Mouse (Mus musculus): ENCODE data around the gene Cracr2a. TPM values are rescaled to one million over a fixed set of nuclear protein-coding genes. Genes with fewer than 3 reads are reported as not detected.

The Cracr2a gene
- polyA plus RNA-seq, 1 experiment from 2014 or later, result 1.8 TPM

- Histone ChIP-seq H3K4me3 (ENCODE audit: low read depth, low read length) (no peak overlapping the region), H3K27ac (ENCODE audit: low read depth, low read length) (no peak overlapping the region)
Observed at GRCm38 (mm10) chr6:127659472-127659871, 98.3 kb downstream of the Cracr2a start.

GRCm38 (mm10) chr6:127659966-127660365 lies 98.8 kb downstream of the Cracr2a start:
- DNase-seq (ENCODE audit: low spot score), result no peak
- Histone ChIP-seq H3K36me3 (ENCODE audit: control insufficient read depth, insufficient read depth, low read length) (no peaks in the 10 kb centered on the region), H3K9ac (ENCODE audit: low read depth, low read length) (no peak overlapping the region), H3K4me2 (no peak overlapping the region), H3K27me3 (replicated peaks; ENCODE audit: control insufficient read depth, insufficient read depth, low read length) (no peaks in the 10 kb centered on the region), H3K4me1 (replicated peaks; ENCODE audit: control insufficient read depth, insufficient read depth, low read length) (no peaks in the 10 kb centered on the region), H3K4me3 (ENCODE audit: low read depth, low read length) (no peak overlapping the region), H3K27ac (ENCODE audit: low read depth, low read length) (no peak overlapping the region), H3K9me3 (ENCODE audit: control insufficient read depth, low read length) (no peaks in the 10 kb centered on the region)
- no peak for ATAC-seq (replicated peaks; ENCODE audit: low FRiP score)
- WGBS, result 81% methylated on average over 4 of the region's 4 CpGs

More at GRCm38 (mm10) chr6:127659472-127659871, 98.3 kb downstream of the Cracr2a start:
- no peak overlapping the region for H3K4me2 ChIP-seq
- H3K4me1 ChIP-seq (replicated peaks; ENCODE audit: control insufficient read depth, insufficient read depth, low read length), result no peaks in the 10 kb centered on the region
- no peaks in the 10 kb centered on the region for H3K9me3 ChIP-seq (ENCODE audit: control insufficient read depth, low read length)
- WGBS, result 86% methylated on average over 5 of the region's 5 CpGs
- no peaks in the 10 kb centered on the region for H3K27me3 ChIP-seq (replicated peaks; ENCODE audit: control insufficient read depth, insufficient read depth, low read length)
- H3K9ac ChIP-seq (ENCODE audit: low read depth, low read length), result no peak overlapping the region
- ATAC-seq (replicated peaks; ENCODE audit: low FRiP score) (no peak), DNase-seq (ENCODE audit: low spot score) (no peak)
- H3K36me3 ChIP-seq (ENCODE audit: control insufficient read depth, insufficient read depth, low read length), result no peaks in the 10 kb centered on the region

GRCm38 (mm10) chr6:127661717-127662292 lies 100.7 kb downstream of the Cracr2a start:
- no peak overlapping the region for H3K4me3 ChIP-seq (ENCODE audit: low read depth, low read length)
- no peak overlapping the region for H3K4me2 ChIP-seq
- no peak for ATAC-seq (replicated peaks; ENCODE audit: low FRiP score)
- no peaks in the 10 kb centered on the region for H3K27me3 ChIP-seq (replicated peaks; ENCODE audit: control insufficient read depth, insufficient read depth, low read length)
- no peak for DNase-seq (ENCODE audit: low spot score)
- no peak overlapping the region for H3K9ac ChIP-seq (ENCODE audit: low read depth, low read length)
- H3K9me3 ChIP-seq (ENCODE audit: control insufficient read depth, low read length), result no peaks in the 10 kb centered on the region
- no peak overlapping the region for H3K27ac ChIP-seq (ENCODE audit: low read depth, low read length)
- 84% methylated on average over 7 of the region's 7 CpGs for WGBS
- H3K36me3 ChIP-seq (ENCODE audit: control insufficient read depth, insufficient read depth, low read length), result no peaks in the 10 kb centered on the region
- H3K4me1 ChIP-seq (replicated peaks; ENCODE audit: control insufficient read depth, insufficient read depth, low read length), result no peaks in the 10 kb centered on the region

- DNase-seq (ENCODE audit: low spot score) (no peak), ATAC-seq (replicated peaks; ENCODE audit: low FRiP score) (no peak)
- Histone ChIP-seq H3K4me2 (no peak overlapping the region), H3K9me3 (ENCODE audit: control insufficient read depth, low read length) (no peaks in the 10 kb centered on the region), H3K4me1 (replicated peaks; ENCODE audit: control insufficient read depth, insufficient read depth, low read length) (no peaks in the 10 kb centered on the region), H3K4me3 (ENCODE audit: low read depth, low read length) (no peak overlapping the region), H3K27me3 (replicated peaks; ENCODE audit: control insufficient read depth, insufficient read depth, low read length) (no peaks in the 10 kb centered on the region), H3K36me3 (ENCODE audit: control insufficient read depth, insufficient read depth, low read length) (no peaks in the 10 kb centered on the region), H3K9ac (ENCODE audit: low read depth, low read length) (no peak overlapping the region), H3K27ac (ENCODE audit: low read depth, low read length) (no peak overlapping the region)
- WGBS, result 68% methylated on average over 7 of the region's 7 CpGs
Observed at GRCm38 (mm10) chr6:127663263-127663662, 102.1 kb downstream of the Cracr2a start.

GRCm38 (mm10) chr6:127669313-127669712 lies 108.2 kb downstream of the Cracr2a start:
- H3K9me3 ChIP-seq (ENCODE audit: control insufficient read depth, low read length), result no peaks in the 10 kb centered on the region
- H3K27me3 ChIP-seq (replicated peaks; ENCODE audit: control insufficient read depth, insufficient read depth, low read length), result no peaks in the 10 kb centered on the region
- H3K4me3 ChIP-seq (ENCODE audit: low read depth, low read length), result no peak overlapping the region
- WGBS, result 76% methylated on average over 4 of the region's 4 CpGs
- no peaks in the 10 kb centered on the region for H3K36me3 ChIP-seq (ENCODE audit: control insufficient read depth, insufficient read depth, low read length)
- H3K4me2 ChIP-seq, result no peak overlapping the region
- no peak overlapping the region for H3K27ac ChIP-seq (ENCODE audit: low read depth, low read length)
- ATAC-seq (replicated peaks; ENCODE audit: low FRiP score) (no peak), DNase-seq (ENCODE audit: low spot score) (no peak)
- no peak overlapping the region for H3K9ac ChIP-seq (ENCODE audit: low read depth, low read length)
- H3K4me1 ChIP-seq (replicated peaks; ENCODE audit: control insufficient read depth, insufficient read depth, low read length), result no peaks in the 10 kb centered on the region

GRCm38 (mm10) chr6:127670031-127670430 lies 108.9 kb downstream of the Cracr2a start:
- 84% methylated on average over 4 of the region's 4 CpGs for WGBS
- no peaks in the 10 kb centered on the region for H3K9me3 ChIP-seq (ENCODE audit: control insufficient read depth, low read length)
- no peak overlapping the region for H3K9ac ChIP-seq (ENCODE audit: low read depth, low read length)
- ATAC-seq (replicated peaks; ENCODE audit: low FRiP score) (no peak), DNase-seq (ENCODE audit: low spot score) (no peak)
- no peaks in the 10 kb centered on the region for H3K27me3 ChIP-seq (replicated peaks; ENCODE audit: control insufficient read depth, insufficient read depth, low read length)
- H3K4me2 ChIP-seq, result no peak overlapping the region
- H3K4me3 ChIP-seq (ENCODE audit: low read depth, low read length), result no peak overlapping the region
- H3K4me1 ChIP-seq (replicated peaks; ENCODE audit: control insufficient read depth, insufficient read depth, low read length), result no peaks in the 10 kb centered on the region
- no peak overlapping the region for H3K27ac ChIP-seq (ENCODE audit: low read depth, low read length)
- no peaks in the 10 kb centered on the region for H3K36me3 ChIP-seq (ENCODE audit: control insufficient read depth, insufficient read depth, low read length)

- WGBS, result 75% methylated on average over 7 of the region's 7 CpGs
- H3K27me3 ChIP-seq (replicated peaks; ENCODE audit: control insufficient read depth, insufficient read depth, low read length), result peaks cover 3% of the 10 kb centered on the region; the same call in 1 of the 2 replicates
- no peaks in the 10 kb centered on the region for H3K9me3 ChIP-seq (ENCODE audit: control insufficient read depth, low read length)
- DNase-seq (ENCODE audit: low spot score) (no peak), ATAC-seq (replicated peaks; ENCODE audit: low FRiP score) (no peak)
- no peak overlapping the region for H3K4me2 ChIP-seq
- H3K9ac ChIP-seq (ENCODE audit: low read depth, low read length), result no peak overlapping the region
- H3K27ac ChIP-seq (ENCODE audit: low read depth, low read length), result no peak overlapping the region
- no peak overlapping the region for H3K4me3 ChIP-seq (ENCODE audit: low read depth, low read length)
- no peaks in the 10 kb centered on the region for H3K36me3 ChIP-seq (ENCODE audit: control insufficient read depth, insufficient read depth, low read length)
- H3K4me1 ChIP-seq (replicated peaks; ENCODE audit: control insufficient read depth, insufficient read depth, low read length), result no peaks in the 10 kb centered on the region
Observed at GRCm38 (mm10) chr6:127672071-127672470, 110.9 kb downstream of the Cracr2a start.

- WGBS, result 74% methylated on average over 11 of the region's 11 CpGs
- Histone ChIP-seq H3K9ac (ENCODE audit: low read depth, low read length) (no peak overlapping the region), H3K4me2 (no peak overlapping the region), H3K27me3 (replicated peaks; ENCODE audit: control insufficient read depth, insufficient read depth, low read length) (peaks cover 6% of the 10 kb centered on the region; the same call in 1 of the 2 replicates), H3K36me3 (ENCODE audit: control insufficient read depth, insufficient read depth, low read length) (no peaks in the 10 kb centered on the region), H3K9me3 (ENCODE audit: control insufficient read depth, low read length) (no peaks in the 10 kb centered on the region), H3K4me3 (ENCODE audit: low read depth, low read length) (no peak overlapping the region), H3K27ac (ENCODE audit: low read depth, low read length) (no peak overlapping the region), H3K4me1 (replicated peaks; ENCODE audit: control insufficient read depth, insufficient read depth, low read length) (no peaks in the 10 kb centered on the region)
- ATAC-seq (replicated peaks; ENCODE audit: low FRiP score) (no peak), DNase-seq (ENCODE audit: low spot score) (no peak)
Observed at GRCm38 (mm10) chr6:127676866-127677265, 115.7 kb downstream of the Cracr2a start.

- DNase-seq (ENCODE audit: low spot score) (no peak), ATAC-seq (replicated peaks; ENCODE audit: low FRiP score) (no peak)
- no peaks in the 10 kb centered on the region for H3K9me3 ChIP-seq (ENCODE audit: control insufficient read depth, low read length)
- 69% methylated on average over 9 of the region's 9 CpGs for WGBS
- H3K27ac ChIP-seq (ENCODE audit: low read depth, low read length), result no peak overlapping the region
- peaks cover 6% of the 10 kb centered on the region; the same call in 1 of the 2 replicates for H3K27me3 ChIP-seq (replicated peaks; ENCODE audit: control insufficient read depth, insufficient read depth, low read length)
- H3K9ac ChIP-seq (ENCODE audit: low read depth, low read length), result no peak overlapping the region
- H3K36me3 ChIP-seq (ENCODE audit: control insufficient read depth, insufficient read depth, low read length), result no peaks in the 10 kb centered on the region
- H3K4me2 ChIP-seq, result no peak overlapping the region
- no peaks in the 10 kb centered on the region for H3K4me1 ChIP-seq (replicated peaks; ENCODE audit: control insufficient read depth, insufficient read depth, low read length)
- no peak overlapping the region for H3K4me3 ChIP-seq (ENCODE audit: low read depth, low read length)
Observed at GRCm38 (mm10) chr6:127678320-127678719, 117.2 kb downstream of the Cracr2a start.

All from liver, embryonic 11.5 days (tissue).